Mouse (Mus musculus) MEL (cell line): Measurements from ENCODE around the gene Sipa1l3. TPM values are rescaled to one million over a fixed set of nuclear protein-coding genes. Genes with fewer than 3 reads are reported as not detected.
A peak's percentile ranks its signal among the peaks of the same experiment; 100 is the strongest.

Source experiments
- DNase-seq: peaks from one replicate; pipeline ENCODE4 v3.0.0; 2011; ENCODE audit warnings: low read depth, low spot score
- H3K27ac ChIP-seq: 2 replicates; pipeline ENCODE4 v1.5.1; 2012; ENCODE audit warnings: low read depth, mild to moderate bottlenecking, control low read depth, low read length, moderate library complexity; ENCODE audit not compliant: control insufficient read depth
- H3K27me3 ChIP-seq, 2 experiments: fragments of 150-350 bp in 1 of 2; sonication (generic) in 1 of 2; 2 replicates each; pipeline ENCODE4 v1.6.1; 2012; ENCODE audit warnings: low read length in 2 of 2, mild to moderate bottlenecking in 2 of 2, improper control_type of control experiment in 1 of 2, moderate library complexity in 1 of 2; ENCODE audit not compliant: insufficient read depth in 2 of 2, control insufficient read depth in 1 of 2
- H3K36me3 ChIP-seq, 2 experiments: 2 replicates each; pipeline ENCODE4 v1.6.1; 2012 to 2014; ENCODE audit warnings: low read length in 2 of 2, improper control_type of control experiment in 1 of 2, inconsistent platforms in 1 of 2, mild to moderate bottlenecking in 1 of 2; ENCODE audit not compliant: insufficient read depth in 2 of 2, control insufficient read depth in 1 of 2
- H3K4me1 ChIP-seq, 2 experiments: fragments of 150-350 bp in 1 of 2; sonication (generic) in 1 of 2; 2 replicates each; pipeline ENCODE4 v1.6.1; 2012; ENCODE audit warnings: low read length in 2 of 2, improper control_type of control experiment in 1 of 2, mild to moderate bottlenecking in 1 of 2; ENCODE audit not compliant: insufficient read depth in 2 of 2, control insufficient read depth in 1 of 2
- H3K4me3 ChIP-seq, 2 experiments: fragments of 150-350 bp in 1 of 2; sonication (generic) in 1 of 2; 2 replicates each; pipeline ENCODE4 v1.5.1; 2012; ENCODE audit warnings: low read depth in 2 of 2, low read length in 2 of 2, mild to moderate bottlenecking in 2 of 2, moderate library complexity in 2 of 2, control low read depth in 1 of 2, improper control_type of control experiment in 1 of 2; ENCODE audit not compliant: control insufficient read depth in 1 of 2, insufficient read depth in 1 of 2
- H3K79me2 ChIP-seq: 2 replicates; pipeline ENCODE4 v1.6.1; 2012; ENCODE audit warnings: mild to moderate bottlenecking, low read length, moderate library complexity; ENCODE audit not compliant: control insufficient read depth, poor library complexity, insufficient read depth
- H3K9ac ChIP-seq: 2 replicates; pipeline ENCODE4 v1.6.1; 2012; ENCODE audit warnings: low read depth, mild to moderate bottlenecking, control low read depth, low read length, moderate library complexity; ENCODE audit not compliant: control insufficient read depth, poor library complexity, severe bottlenecking
- H3K9me3 ChIP-seq: fragments of 150-350 bp; sonication (generic); replicated peaks from 2 replicates; pipeline ENCODE4 v1.6.1; 2012; ENCODE audit warnings: mild to moderate bottlenecking, low read length, improper control_type of control experiment, moderate library complexity; ENCODE audit not compliant: insufficient read depth
- BHLHE40 ChIP-seq: IDR thresholded peaks from 2 replicates; pipeline ENCODE4 v1.6.1; 2012; ENCODE audit warnings: low read depth, mild to moderate bottlenecking, inconsistent platforms, low read length, improper control_type of control experiment, borderline replicate concordance
- CTCF ChIP-seq, 3 experiments: IDR thresholded peaks in 2 of 3; conservative IDR thresholded peaks in 1 of 3; 2 replicates each; pipeline ENCODE4 v1.5.1; 2011 to 2012; ENCODE audit warnings: low read length in 3 of 3, low read depth in 2 of 3, mild to moderate bottlenecking in 2 of 3, improper control_type of control experiment in 1 of 3, inconsistent platforms in 1 of 3, mixed read lengths in 1 of 3, moderate library complexity in 1 of 3; ENCODE audit not compliant: control insufficient read depth in 1 of 3, insufficient read depth in 1 of 3, poor library complexity in 1 of 3, severe bottlenecking in 1 of 3
- EP300 ChIP-seq, 2 experiments: IDR thresholded peaks; 2 replicates each; pipeline ENCODE4 v1.6.1; 2011; ENCODE audit warnings: improper control_type of control experiment in 2 of 2, low read length in 2 of 2, low read depth in 1 of 2, mild to moderate bottlenecking in 1 of 2
- ETS1 ChIP-seq: IDR thresholded peaks from 2 replicates; pipeline ENCODE4 v1.6.1; 2012; ENCODE audit warnings: low read depth, mild to moderate bottlenecking, inconsistent platforms, low read length, improper control_type of control experiment, moderate library complexity
- GABPA ChIP-seq: IDR thresholded peaks from 2 replicates; pipeline ENCODE4 v1.6.1; 2012; ENCODE audit warnings: low read depth, mild to moderate bottlenecking, inconsistent platforms, low read length, improper control_type of control experiment, moderate library complexity
- GATA1 ChIP-seq: IDR thresholded peaks from 2 replicates; pipeline ENCODE4 v1.6.1; 2011; ENCODE audit warnings: low read depth, low read length, improper control_type of control experiment
- JUND ChIP-seq: IDR thresholded peaks from 2 replicates; pipeline ENCODE4 v1.6.1; 2011; ENCODE audit warnings: low read depth, mild to moderate bottlenecking, improper control_type of control experiment, low read length
- MAFK ChIP-seq: IDR thresholded peaks from 2 replicates; pipeline ENCODE4 v1.6.1; 2011; ENCODE audit warnings: low read depth, mild to moderate bottlenecking, low read length, improper control_type of control experiment, borderline replicate concordance
- MXI1 ChIP-seq: IDR thresholded peaks from 2 replicates; pipeline ENCODE4 v1.6.1; 2011; ENCODE audit warnings: mild to moderate bottlenecking, low read depth, low read length, improper control_type of control experiment
- MYC ChIP-seq: IDR thresholded peaks from 2 replicates; pipeline ENCODE4 v1.6.1; 2011; ENCODE audit warnings: low read depth, mild to moderate bottlenecking, low read length, improper control_type of control experiment, moderate library complexity
- NELFE ChIP-seq: IDR thresholded peaks from 2 replicates; pipeline ENCODE4 v1.6.1; 2011; ENCODE audit warnings: low read depth, low read length, improper control_type of control experiment
- NRF1 ChIP-seq: IDR thresholded peaks from 2 replicates; pipeline ENCODE4 v1.6.1; 2014; ENCODE audit warnings: low read depth, mild to moderate bottlenecking, inconsistent platforms, low read length, improper control_type of control experiment, moderate library complexity; ENCODE audit not compliant: poor library complexity, insufficient read depth, severe bottlenecking
- POLR2AphosphoS2 ChIP-seq: IDR thresholded peaks from 2 replicates; pipeline ENCODE4 v1.6.1; 2011; ENCODE audit warnings: low read length, improper control_type of control experiment
- POLR2AphosphoS5 ChIP-seq: IDR thresholded peaks from 2 replicates; pipeline ENCODE4 v1.6.1; 2012; ENCODE audit warnings: low read depth, borderline replicate concordance, mild to moderate bottlenecking, inconsistent platforms, low read length, moderate library complexity, mixed read lengths
- SIN3A ChIP-seq: IDR thresholded peaks from 2 replicates; pipeline ENCODE4 v1.6.1; 2012; ENCODE audit warnings: low read length, improper control_type of control experiment, inconsistent platforms
- TAL1 ChIP-seq: IDR thresholded peaks from 2 replicates; pipeline ENCODE4 v1.6.1; 2012; ENCODE audit warnings: mild to moderate bottlenecking, inconsistent platforms, low read length, moderate library complexity, mixed read lengths
- TBP ChIP-seq: IDR thresholded peaks from 2 replicates; pipeline ENCODE4 v1.8.0; 2011; ENCODE audit warnings: low read depth, low read length, improper control_type of control experiment
- TCF12 ChIP-seq: IDR thresholded peaks from 2 replicates; pipeline ENCODE4 v1.6.1; 2014; ENCODE audit warnings: low read depth, mild to moderate bottlenecking, inconsistent platforms, low read length, improper control_type of control experiment, moderate library complexity
- UBTF ChIP-seq: IDR thresholded peaks from 2 replicates; pipeline ENCODE4 v1.6.1; 2012; ENCODE audit warnings: low read depth, mild to moderate bottlenecking, inconsistent platforms, low read length, improper control_type of control experiment, moderate library complexity, borderline replicate concordance; ENCODE audit not compliant: insufficient read depth
- USF1 ChIP-seq: IDR thresholded peaks from 2 replicates; pipeline ENCODE4 v1.6.1; 2014; ENCODE audit warnings: low read depth, mild to moderate bottlenecking, inconsistent platforms, low read length, improper control_type of control experiment, moderate library complexity
- USF2 ChIP-seq, 2 experiments: IDR thresholded peaks; 2 replicates each; pipeline ENCODE4 v1.6.1; 2011 to 2012; ENCODE audit warnings: improper control_type of control experiment in 2 of 2, low read length in 2 of 2, borderline replicate concordance in 1 of 2, inconsistent platforms in 1 of 2, low read depth in 1 of 2, mild to moderate bottlenecking in 1 of 2; ENCODE audit not compliant: insufficient read depth in 1 of 2
- ZMIZ1 ChIP-seq: IDR thresholded peaks from 2 replicates; pipeline ENCODE4 v1.6.1; 2012; ENCODE audit warnings: low read depth, mild to moderate bottlenecking, inconsistent platforms, low read length, improper control_type of control experiment, moderate library complexity
- polyA plus RNA-seq, 2 experiments: library from polyadenylated mRNA; stranded (reverse) in 1 of 2; unstranded in 1 of 2; fragments of >175 nt in 1 of 2; fragments of >200 nt in 1 of 2; gene quantifications; 2 replicates each; pipeline versions ENCODE4 v1.2.1 to v1.2.4; 2012; ENCODE audit warnings: low replicate concordance in 2 of 2, low read depth in 1 of 2; ENCODE audit not compliant: insufficient read length in 2 of 2, insufficient read depth in 1 of 2, missing spikeins in 1 of 2
- total RNA-seq: library from RNA; depleted of rRNA; stranded (reverse); fragments of 300-350 nt; gene quantifications from 2 replicates; pipeline ENCODE4 v1.2.3, GENCODE M21; 2012

Gene Sipa1l3
- total and polyA plus RNA-seq, 3 experiments = 14.9 to 49.4 TPM; not detected in 1

DNA sequence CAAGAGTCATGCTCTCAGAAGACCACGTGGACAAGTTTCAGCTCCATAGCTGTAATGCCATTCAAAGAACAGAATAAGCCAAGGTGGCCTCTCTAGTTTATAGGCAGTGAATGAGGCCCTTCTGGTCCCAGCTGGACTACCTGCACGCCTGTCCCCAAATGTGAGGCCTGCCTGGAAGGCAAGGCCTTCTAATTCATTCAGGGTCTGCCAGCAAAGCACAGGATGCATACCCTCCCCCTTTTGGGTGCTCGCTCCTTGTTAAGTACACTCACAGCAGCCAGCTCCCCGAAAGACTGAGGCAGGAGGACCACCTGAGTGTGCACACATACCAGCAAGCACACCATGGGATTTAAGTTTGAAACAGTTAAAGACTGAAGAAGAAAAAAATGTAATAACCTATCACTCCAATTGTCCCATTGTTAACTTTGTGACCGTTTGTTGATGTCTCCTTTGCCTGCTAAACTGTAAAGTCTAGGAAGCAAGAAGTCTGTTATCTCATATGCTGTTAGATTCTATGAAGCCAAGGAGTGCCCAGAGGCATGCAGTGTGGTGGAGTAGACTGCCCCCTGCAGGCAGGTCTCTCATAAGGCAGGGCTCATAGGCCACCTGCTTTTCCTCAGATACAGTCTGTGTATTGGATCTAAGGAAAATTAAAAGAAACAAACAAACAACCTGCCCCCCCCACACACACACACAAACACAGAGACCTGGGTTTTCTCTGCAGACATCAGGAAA lies 3.6 kb upstream of the Sipa1l3 start (continued):
- TF ChIP-seq GATA1 (peak; percentile 69), NRF1 (no peak), TBP (no peak)

- TF ChIP-seq NELFE (no peak), MAFK (no peak), MXI1 (no peak), SIN3A (no peak), TCF12 (no peak), NRF1 (no peak), GATA1 (no peak), UBTF (no peak), ETS1 (no peak), MYC (no peak), POLR2AphosphoS2 (no peak), CTCF (IDR thresholded peaks at IDR 0.05 in 2 of 3, conservative IDR thresholded peaks at IDR 0.05 in 1 of 3; ENCODE audit: control insufficient read depth in 1 of 3, insufficient read depth in 1 of 3, low read depth in 2 of 3, low read length in 3 of 3, poor library complexity in 1 of 3, severe bottlenecking in 1 of 3) (no peak), USF1 (no peak)
- no peak overlapping the region for H3K27ac ChIP-seq
These were observed 2.9 kb upstream of the Sipa1l3 start for GRCm38 (mm10) chr7:29521365-29521764.

DNA sequence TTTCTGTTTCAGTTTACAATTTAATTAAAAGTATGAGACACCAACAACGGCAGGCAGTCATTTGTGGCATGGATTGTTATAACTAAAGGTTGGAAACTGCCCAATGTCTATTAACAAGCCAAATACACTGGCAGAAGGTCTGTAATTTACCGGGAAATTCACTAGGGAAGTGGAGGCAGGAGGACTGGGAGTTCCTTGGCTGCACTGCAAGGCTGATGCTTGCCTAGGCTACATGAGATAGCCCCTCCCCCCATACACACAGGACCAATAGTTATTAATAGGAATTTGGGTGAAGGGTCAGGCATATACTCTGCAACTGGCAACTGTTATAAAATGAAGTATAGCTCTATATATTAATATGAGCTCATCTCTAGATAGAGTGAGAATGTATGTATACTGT lies 2.4 kb upstream of the Sipa1l3 start:
- Histone ChIP-seq H3K9me3 (no peaks in the 10 kb centered on the region), H3K27me3 (no peaks in the 10 kb centered on the region), H3K9ac (no peak overlapping the region), H3K4me1 (peaks cover 4 to 11% of the 10 kb centered on the region in 2 experiments; a peak in 2 of 4 replicates), H3K4me3 (no peak overlapping the region), H3K36me3 (peaks cover 0 to 7% of the 10 kb centered on the region in 2 experiments; a peak in 2 of 4 replicates), H3K27ac (no peak overlapping the region), H3K79me2 (peaks cover 16% of the 10 kb centered on the region)
- DNase-seq = no peak
- no peak for TF ChIP-seq USF2 (IDR thresholded peaks at IDR 0.05; ENCODE audit: borderline replicate concordance in 1 of 2, insufficient read depth in 1 of 2, low read depth in 1 of 2, low read length in 2 of 2)
- no peak for TF ChIP-seq EP300 (IDR thresholded peaks at IDR 0.05; ENCODE audit: low read depth in 1 of 2, low read length in 2 of 2)
- TF ChIP-seq MXI1 = no peak
- no peak for TF ChIP-seq POLR2AphosphoS5
- no peak for TF ChIP-seq BHLHE40
- TF ChIP-seq GABPA = no peak
- no peak for TF ChIP-seq ZMIZ1
- TF ChIP-seq TAL1 = no peak
- TF ChIP-seq JUND = no peak

More at GRCm38 (mm10) chr7:29521365-29521764, 2.9 kb upstream of the Sipa1l3 start:
- Histone ChIP-seq H3K27me3 (no peaks in the 10 kb centered on the region), H3K4me1 (peaks cover 4 to 11% of the 10 kb centered on the region in 2 experiments; a peak in 2 of 4 replicates), H3K4me3 (no peak overlapping the region), H3K79me2 (peaks cover 12% of the 10 kb centered on the region), H3K9ac (no peak overlapping the region), H3K9me3 (no peaks in the 10 kb centered on the region), H3K36me3 (peaks cover 0 to 7% of the 10 kb centered on the region in 2 experiments; a peak in 2 of 4 replicates)
- no peak for DNase-seq
